8 mouse cellular contexts compared by ENCODE assay signal in the genomic region with DNA sequence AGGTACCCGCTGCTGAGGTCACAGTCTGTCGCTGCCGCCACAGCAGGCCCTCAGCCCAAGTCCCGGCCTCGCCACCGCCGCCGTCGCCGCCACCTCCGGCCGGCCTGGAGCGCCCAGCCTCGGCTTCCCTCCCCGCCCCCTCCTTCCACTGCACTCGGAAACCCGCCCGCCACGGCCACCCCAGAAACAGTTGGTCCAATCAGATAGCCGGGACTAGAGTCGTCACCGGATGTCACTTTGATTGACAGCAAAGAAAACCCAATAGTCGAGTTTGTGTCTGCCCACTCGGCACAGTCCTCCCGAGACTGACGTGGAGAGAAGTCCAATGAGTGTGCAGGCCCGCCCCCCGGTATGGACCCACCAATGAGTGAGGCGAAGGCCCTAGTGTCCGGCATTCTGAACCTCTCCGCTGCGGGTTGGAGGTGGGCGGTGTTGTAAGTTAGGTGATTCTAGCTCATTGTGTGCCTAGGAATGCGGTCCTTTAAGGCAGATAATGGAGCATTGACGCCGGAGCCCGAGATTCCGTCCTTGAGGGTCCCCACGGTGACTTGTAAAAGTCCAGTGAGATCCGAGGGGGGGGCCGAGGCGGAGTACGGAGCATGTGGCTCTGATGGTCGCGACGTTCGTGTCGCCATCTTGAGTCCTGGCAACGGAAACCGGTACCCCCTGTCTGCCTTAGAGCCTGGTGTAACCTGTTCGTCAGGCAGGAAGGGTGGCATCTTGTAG. TPM values are rescaled to one million over a fixed set of nuclear protein-coding genes. Genes with fewer than 3 reads are reported as not detected.
DNase-seq lines count a peak whose midpoint lies in the region; ATAC-seq lines count a peak whose summit lies in the region.

A gene (minus strand): TSS at position 156 of the 726 bp plus-strand sequence.

- H3K4me1 ChIP-seq in intestine, embryonic 14.5 days (replicated peaks; ENCODE audit: control insufficient read depth, insufficient read depth, low read length) = peaks cover 37% of the 10 kb centered on the region

- WGBS in intestine, embryonic 14.5 days = under 1% methylated on average over 51 of the region's 51 CpGs

- peak within 1 kb of the TSS; percentile 83 for H3K9ac ChIP-seq in intestine, embryonic 14.5 days (ENCODE audit: low read length)

- no peaks in the 10 kb centered on the region for H3K9me3 ChIP-seq in intestine, embryonic 14.5 days (ENCODE audit: control insufficient read depth, low read length)

- peak; percentile 89 to 91 for DNase-seq in adrenal gland, adult 18-20 months (ENCODE audit: low spot score in 2 of 2)
- peak; percentile 98 for DNase-seq in embryo, embryonic 11 days
- peak; percentile 100 for DNase-seq in gastrocnemius, postnatal 25 days
- DNase-seq in intestine, embryonic 14.5 days (ENCODE audit: low spot score) = peak; percentile 99
- peak; percentile 99 to 100 for DNase-seq in left cerebral cortex, postnatal 14 days (ENCODE audit: low spot score in 2 of 2)
- peak; percentile 99 for DNase-seq in mesoderm, embryonic 11.5 days (ENCODE audit: low read depth, low spot score)
- peak; percentile 99 to 100 for DNase-seq in right cerebral cortex, postnatal 36 days (ENCODE audit: low spot score in 2 of 2)
- DNase-seq in yolk sac, embryonic 10.5 days (ENCODE audit: low spot score) = peak; percentile 99

- peak within 1 kb of the TSS; percentile 97 for H3K27ac ChIP-seq in intestine, embryonic 14.5 days (ENCODE audit: low read depth)

- H3K36me3 ChIP-seq in intestine, embryonic 14.5 days (ENCODE audit: control insufficient read depth, insufficient read depth, low read length) = peaks cover 23% of the 10 kb centered on the region

- ATAC-seq in intestine, embryonic 14.5 days (replicated peaks; ENCODE audit: low FRiP score, low TSS enrichment, low read depth) = peak; percentile 99

- no peaks in the 10 kb centered on the region for H3K27me3 ChIP-seq in intestine, embryonic 14.5 days (replicated peaks; ENCODE audit: control insufficient read depth, insufficient read depth, low read length)

- H3K4me3 ChIP-seq in intestine, embryonic 14.5 days (ENCODE audit: low read depth, low read length) = peak within 1 kb of the TSS; percentile 71

- peak within 1 kb of the TSS; percentile 87 for H3K4me2 ChIP-seq in intestine, embryonic 14.5 days (ENCODE audit: low read length)

- intact Hi-C loops in left cerebral cortex, postnatal 14 days (cut with DNase I) = loop anchor here (5.0 kb wide), 1 partner anchor 43 kb away; a partner anchor contains a TSS

RNA-seq across cellular contexts. Expression of the gene that starts here (rescaled TPM):
- 100 to 1,000 TPM; 458 to 704 TPM for total RNA-seq in adrenal gland, adult 18-20 months (2021)
- 100 to 1,000 TPM; 348 to 389 TPM for total RNA-seq in gastrocnemius, postnatal 25 days (2021)
- polyA plus RNA-seq in intestine, embryonic 14.5 days (2014; fragmentation: Nextera tagmentation; extraction: Ambion mirVana) = 36.0 and 36.7 TPM in 2 replicates
- total RNA-seq in left cerebral cortex, postnatal 14 days (2021) = 100 to 1,000 TPM; 205 to 209 TPM

Comparison
In these comparisons a context has a peak if more than half of its experiments do, and no peak if none do; other contexts are left out.
1. Peak in every context shown above with its lines: DNase-seq, ATAC-seq, H3K4me3 ChIP-seq and H3K27ac ChIP-seq.